Mouse (Mus musculus): ENCODE results near the gene 4632433K11Rik. TPM values are rescaled to one million over a fixed set of nuclear protein-coding genes. Genes with fewer than 3 reads are reported as not detected.
A peak's percentile ranks its signal among the peaks of the same experiment; 100 is the strongest.

The 4632433K11Rik gene
- polyA plus RNA-seq, 1 experiment from 2014 or later, result not detected

GRCm38 (mm10) chr7:5046112-5046511 lies 12.2 kb downstream of the 4632433K11Rik start:
- ATAC-seq (ENCODE audit: low FRiP score, low read depth), result no peak
- Histone ChIP-seq H3K9me3 (no peaks in the 10 kb centered on the region), H3K4me2 (no peak overlapping the region), H3K27ac (replicated peaks) (no peak overlapping the region), H3K36me3 (no peaks in the 10 kb centered on the region), H3K9ac (no peak overlapping the region), H3K27me3 (no peaks in the 10 kb centered on the region), H3K4me3 (no peak overlapping the region), H3K4me1 (replicated peaks) (peaks cover 8% of the 10 kb centered on the region)
- 67% methylated on average over 2 of the region's 2 CpGs for WGBS

- WGBS, result 23% methylated on average over 2 of the region's 2 CpGs
- Histone ChIP-seq H3K9ac (no peak overlapping the region), H3K4me1 (replicated peaks) (peaks cover 13% of the 10 kb centered on the region), H3K4me3 (no peak overlapping the region), H3K27ac (replicated peaks) (no peak overlapping the region), H3K4me2 (no peak overlapping the region), H3K27me3 (no peaks in the 10 kb centered on the region), H3K9me3 (no peaks in the 10 kb centered on the region), H3K36me3 (no peaks in the 10 kb centered on the region)
- ATAC-seq (ENCODE audit: low FRiP score, low read depth), result no peak
These were observed 13.4 kb downstream of the 4632433K11Rik start for GRCm38 (mm10) chr7:5047313-5047712.

- peak within 1 kb of the TSS; percentile 92 for H3K27ac ChIP-seq (replicated peaks)
- H3K36me3 ChIP-seq, result no peaks in the 10 kb centered on the region
- H3K4me1 ChIP-seq (replicated peaks), result peaks cover 51% of the 10 kb centered on the region
- H3K9me3 ChIP-seq, result no peaks in the 10 kb centered on the region
- ATAC-seq (ENCODE audit: low FRiP score, low read depth), result peak; percentile 79
- under 1% methylated on average over 65 of the region's 65 CpGs for WGBS
- H3K4me2 ChIP-seq, result peak within 1 kb of the TSS; percentile 93
- H3K9ac ChIP-seq, result peak within 1 kb of the TSS; percentile 84
- H3K4me3 ChIP-seq, result peak within 1 kb of the TSS; percentile 79
- H3K27me3 ChIP-seq, result peaks cover 24% of the 10 kb centered on the region
These were observed 17.6 kb downstream of the 4632433K11Rik start, which contains the start of gene Zfp580 for GRCm38 (mm10) chr7:5051193-5052192. Gene Zfp580, plus strand, starts transcription at chr7:5051538.

DNA sequence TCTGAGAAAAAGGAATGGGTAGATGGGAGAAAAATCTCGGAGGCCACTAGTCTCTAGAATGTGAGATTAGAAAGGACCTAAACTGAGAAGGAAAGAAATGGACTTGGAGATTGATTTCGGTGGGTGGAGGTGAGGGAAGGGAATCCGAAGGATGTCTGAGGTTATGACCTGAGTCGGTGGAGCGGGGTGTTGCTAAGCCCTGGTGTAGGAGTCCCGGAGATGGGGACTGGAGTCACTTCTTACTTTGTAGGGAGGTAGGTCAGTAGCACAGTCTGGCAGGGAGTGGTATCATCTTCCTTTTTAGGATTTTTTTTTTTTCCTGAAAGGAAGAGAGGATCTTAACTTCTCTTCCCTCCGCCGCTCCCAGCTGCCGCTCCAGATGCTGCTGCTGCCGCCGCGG lies 18.5 kb downstream of the 4632433K11Rik start:
- Histone ChIP-seq H3K36me3 (no peaks in the 10 kb centered on the region), H3K4me1 (replicated peaks) (peaks cover 57% of the 10 kb centered on the region), H3K27me3 (peaks cover 24% of the 10 kb centered on the region), H3K9me3 (no peaks in the 10 kb centered on the region), H3K4me3 (peak overlapping the region; percentile 79), H3K9ac (peak overlapping the region; percentile 84), H3K27ac (replicated peaks) (peak overlapping the region; percentile 92; the same call in 1 of the 2 replicates), H3K4me2 (peak overlapping the region; percentile 93)
- ATAC-seq (ENCODE audit: low FRiP score, low read depth), result no peak
- WGBS, result 2% methylated on average over 12 of the region's 12 CpGs

GRCm38 (mm10) chr7:5052931-5053343 lies 19.0 kb downstream of the 4632433K11Rik start:
- Histone ChIP-seq H3K4me1 (replicated peaks) (peaks cover 62% of the 10 kb centered on the region), H3K27ac (replicated peaks) (0 out of 2 replicates have a peak overlapping the region, but pooled peaks have one; percentile 24), H3K36me3 (no peaks in the 10 kb centered on the region), H3K9ac (peak overlapping the region; percentile 84), H3K27me3 (peaks cover 28% of the 10 kb centered on the region), H3K9me3 (no peaks in the 10 kb centered on the region), H3K4me2 (peak overlapping the region; percentile 93), H3K4me3 (peak overlapping the region; percentile 79)
- no peak for ATAC-seq (ENCODE audit: low FRiP score, low read depth)
- 4% methylated on average over 44 of the region's 45 CpGs for WGBS

DNA sequence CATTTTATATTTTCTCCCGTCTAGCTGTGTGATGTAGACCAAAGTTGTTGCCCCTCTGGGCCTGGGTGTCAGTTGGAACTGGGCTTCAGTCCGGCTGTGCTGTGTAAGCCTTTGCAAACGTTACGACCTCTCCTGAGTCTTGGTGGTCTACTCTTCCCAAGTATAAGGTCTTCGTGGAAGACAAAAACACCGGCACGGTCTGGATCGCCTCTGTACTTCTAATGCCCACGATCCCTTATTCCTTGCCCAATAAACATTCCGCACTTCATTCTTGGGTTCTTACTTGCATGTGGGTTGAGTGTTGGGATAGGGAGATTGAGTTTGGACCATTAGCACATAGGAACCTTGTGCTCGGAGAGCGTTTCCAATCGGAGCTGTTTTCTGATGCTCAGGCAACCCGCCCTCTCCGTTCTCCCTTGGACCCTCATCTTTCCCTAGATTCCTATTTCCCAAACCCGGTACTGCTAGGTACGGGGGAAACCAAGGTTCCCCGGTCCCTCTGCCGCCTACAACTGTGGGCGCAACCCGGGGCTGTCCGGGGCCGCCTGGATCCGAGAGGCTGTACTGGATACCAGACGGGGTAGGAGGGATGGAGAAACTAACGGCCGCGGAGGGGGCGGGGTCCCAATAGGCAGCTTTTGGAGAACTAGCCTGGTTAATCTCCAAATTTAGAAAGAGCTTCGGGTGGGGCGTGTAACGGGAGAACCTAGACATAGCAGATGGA lies 19.7 kb downstream of the 4632433K11Rik start:
- Histone ChIP-seq H3K4me2 (peak overlapping the region; percentile 93), H3K9ac (peak overlapping the region; percentile 84), H3K27ac (replicated peaks) (peak overlapping the region; percentile 54; the same call in 1 of the 2 replicates), H3K4me1 (replicated peaks) (peaks cover 68% of the 10 kb centered on the region), H3K36me3 (no peaks in the 10 kb centered on the region), H3K27me3 (peaks cover 28% of the 10 kb centered on the region), H3K9me3 (no peaks in the 10 kb centered on the region), H3K4me3 (peak overlapping the region; percentile 79)
- WGBS, result 10% methylated on average over 32 of the region's 32 CpGs
- no peak for ATAC-seq (ENCODE audit: low FRiP score, low read depth)

GRCm38 (mm10) chr7:5056651-5057263 lies 22.8 kb downstream of the 4632433K11Rik start:
- no peaks in the 10 kb centered on the region for H3K9me3 ChIP-seq
- H3K4me1 ChIP-seq (replicated peaks), result peaks cover 84% of the 10 kb centered on the region
- no peaks in the 10 kb centered on the region for H3K36me3 ChIP-seq
- peak overlapping the region; percentile 60 for H3K4me2 ChIP-seq
- H3K27ac ChIP-seq (replicated peaks), result peak overlapping the region; percentile 78
- WGBS, result 2% methylated on average over 50 of the region's 55 CpGs
- peak overlapping the region; percentile 56 for H3K9ac ChIP-seq
- ATAC-seq (ENCODE audit: low FRiP score, low read depth), result peak; percentile 21
- H3K4me3 ChIP-seq, result peak overlapping the region; percentile 49
- H3K27me3 ChIP-seq, result peaks cover 28% of the 10 kb centered on the region

GRCm38 (mm10) chr7:5057381-5057780 lies 23.5 kb downstream of the 4632433K11Rik start:
- 23% methylated on average over 8 of the region's 8 CpGs for WGBS
- Histone ChIP-seq H3K36me3 (no peaks in the 10 kb centered on the region), H3K9ac (peak overlapping the region; percentile 56), H3K4me3 (peak overlapping the region; percentile 49), H3K27me3 (peaks cover 28% of the 10 kb centered on the region), H3K27ac (replicated peaks) (peak overlapping the region; percentile 78), H3K9me3 (no peaks in the 10 kb centered on the region), H3K4me2 (peak overlapping the region; percentile 60), H3K4me1 (replicated peaks) (peaks cover 78% of the 10 kb centered on the region)
- no peak for ATAC-seq (ENCODE audit: low FRiP score, low read depth)

GRCm38 (mm10) chr7:5057804-5058203 lies 23.9 kb downstream of the 4632433K11Rik start:
- Histone ChIP-seq H3K4me3 (peak overlapping the region; percentile 49), H3K9ac (peak overlapping the region; percentile 56; the same call in 1 of the 2 replicates), H3K36me3 (no peaks in the 10 kb centered on the region), H3K9me3 (no peaks in the 10 kb centered on the region), H3K27ac (replicated peaks) (no peak overlapping the region), H3K27me3 (peaks cover 28% of the 10 kb centered on the region), H3K4me1 (replicated peaks) (peaks cover 73% of the 10 kb centered on the region), H3K4me2 (peak overlapping the region; percentile 60)
- 31% methylated on average over 11 of the region's 11 CpGs for WGBS
- no peak for ATAC-seq (ENCODE audit: low FRiP score, low read depth)

GRCm38 (mm10) chr7:5058631-5059030 lies 24.7 kb downstream of the 4632433K11Rik start:
- no peak overlapping the region for H3K4me3 ChIP-seq
- no peak overlapping the region for H3K9ac ChIP-seq
- no peaks in the 10 kb centered on the region for H3K9me3 ChIP-seq
- WGBS, result 78% methylated on average over 1 of the region's 1 CpGs
- H3K4me1 ChIP-seq (replicated peaks), result peaks cover 71% of the 10 kb centered on the region
- peaks cover 25% of the 10 kb centered on the region for H3K27me3 ChIP-seq
- H3K36me3 ChIP-seq, result no peaks in the 10 kb centered on the region
- H3K4me2 ChIP-seq, result no peak overlapping the region
- no peak overlapping the region for H3K27ac ChIP-seq (replicated peaks)
- no peak for ATAC-seq (ENCODE audit: low FRiP score, low read depth)

DNA sequence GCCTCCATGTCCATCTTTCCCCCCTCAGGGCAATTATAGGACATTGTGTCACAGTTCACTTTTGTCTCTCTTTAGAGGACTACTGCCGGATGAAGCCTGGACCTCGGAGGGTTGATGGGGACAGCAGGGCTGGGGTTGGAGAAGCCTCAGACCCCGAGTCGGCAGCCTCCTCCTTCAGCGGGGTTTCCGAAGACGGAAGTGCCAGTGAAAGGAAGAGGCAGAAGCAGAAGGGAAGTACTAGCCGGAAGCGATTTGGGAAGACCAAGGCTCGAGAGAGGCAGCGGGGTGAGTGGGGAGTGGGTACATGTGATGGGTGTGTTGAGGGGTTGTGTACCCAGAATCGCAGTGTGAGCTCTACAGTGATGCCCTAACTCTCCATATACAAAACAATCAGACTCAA lies 25.5 kb downstream of the 4632433K11Rik start:
- peak overlapping the region; percentile 96 for H3K27ac ChIP-seq (replicated peaks)
- WGBS, result 93% methylated on average over 12 of the region's 12 CpGs
- peak overlapping the region; percentile 84 for H3K4me2 ChIP-seq
- peaks cover 22% of the 10 kb centered on the region for H3K27me3 ChIP-seq
- ATAC-seq (ENCODE audit: low FRiP score, low read depth), result no peak
- no peaks in the 10 kb centered on the region for H3K9me3 ChIP-seq
- H3K36me3 ChIP-seq, result no peaks in the 10 kb centered on the region
- H3K4me1 ChIP-seq (replicated peaks), result peaks cover 71% of the 10 kb centered on the region
- H3K9ac ChIP-seq, result 0 out of 2 replicates have a peak overlapping the region, but pooled peaks have one; percentile 72
- no peak overlapping the region for H3K4me3 ChIP-seq

Data from hindbrain, embryonic 15.5 days (tissue).